ENCODE assay signal across 8 mouse cellular contexts in the genomic region with DNA sequence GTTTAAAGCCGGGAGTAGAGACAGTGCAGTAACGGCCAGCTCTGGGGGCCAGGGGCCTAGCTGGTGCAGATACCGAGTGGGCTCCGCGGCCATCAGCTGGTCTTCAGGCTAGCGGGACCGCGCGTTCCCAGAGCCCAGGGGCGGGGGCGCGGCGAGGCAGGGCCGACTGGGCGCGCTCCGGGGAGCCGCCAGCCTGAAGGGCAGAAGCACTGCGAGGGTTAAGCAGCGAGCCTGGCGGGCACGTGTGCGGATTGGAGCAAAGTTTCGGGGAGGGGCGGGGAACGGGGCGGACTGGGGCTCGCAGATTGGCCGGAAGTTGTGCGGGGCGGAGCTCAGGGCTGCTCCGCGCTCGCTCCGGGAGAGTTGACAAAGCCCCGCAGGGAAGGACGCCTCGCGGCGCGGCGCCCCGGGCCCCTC. TPM values are rescaled to one million over a fixed set of nuclear protein-coding genes. Genes with fewer than 3 reads are reported as not detected.
DNase-seq lines count a peak whose midpoint lies in the region; ATAC-seq and TF ChIP-seq lines count a peak whose summit lies in the region.

No protein-coding gene starts in this region.

- H3K4me2 ChIP-seq in forebrain, embryonic 13.5 days, result peak overlapping the region; percentile 89

- H3K36me3 ChIP-seq in ES-E14 (ENCODE audit: control insufficient read depth, insufficient read depth, low read length, poor library complexity, severe bottlenecking), result no peaks in the 10 kb centered on the region
- no peaks in the 10 kb centered on the region for H3K36me3 ChIP-seq in forebrain, embryonic 13.5 days (ENCODE audit: poor library complexity, severe bottlenecking)

- peak overlapping the region; percentile 87 for H3K9ac ChIP-seq in ES-E14 (ENCODE audit: insufficient read depth, low read depth, low read length, poor library complexity, severe bottlenecking)
- peak overlapping the region; percentile 76 for H3K9ac ChIP-seq in forebrain, embryonic 13.5 days

- H3K4me1 ChIP-seq in ES-E14 (ENCODE audit: control insufficient read depth in 2 of 2, insufficient read depth in 2 of 2, low read length in 2 of 2, poor library complexity in 1 of 2), result peaks cover 0 to 4% of the 10 kb centered on the region in 2 experiments; a peak in 1 of 4 replicates
- peaks cover 46% of the 10 kb centered on the region for H3K4me1 ChIP-seq in forebrain, embryonic 13.5 days

- H3K27me3 ChIP-seq in forebrain, embryonic 13.5 days, result peaks cover 11% of the 10 kb centered on the region; the same call in 1 of the 2 replicates

- in situ Hi-C loops in ES-E14 (cut with MboI; ENCODE audit: low sequenced_read_pairs in 2 of 2, unreplicated experiment in 2 of 2), result no loop called here

- H3K9me3 ChIP-seq in ES-E14 (ENCODE audit: control insufficient read depth, insufficient read depth, low read depth, low read length), result no peaks in the 10 kb centered on the region
- H3K9me3 ChIP-seq in forebrain, embryonic 13.5 days (replicated peaks), result no peaks in the 10 kb centered on the region

- whole genome bisulfite sequencing in forebrain, embryonic 13.5 days, result 2% methylated on average over 19 of the region's 43 CpGs

- peak overlapping the region; percentile 66 to 93 for H3K4me3 ChIP-seq in ES-E14 (ENCODE audit: insufficient read depth in 1 of 2, low read depth in 1 of 2, low read length in 2 of 2, poor library complexity in 1 of 2, severe bottlenecking in 1 of 2)
- peak overlapping the region; percentile 81 for H3K4me3 ChIP-seq in forebrain, embryonic 13.5 days

- peak; percentile 96 for ATAC-seq in forebrain, embryonic 13.5 days

- H3K27ac ChIP-seq in ES-E14 (ENCODE audit: insufficient read depth, low read depth, low read length, poor library complexity, severe bottlenecking), result no peak overlapping the region
- H3K27ac ChIP-seq in forebrain, embryonic 13.5 days, result no peak overlapping the region

- intact Hi-C loops in heart, postnatal 36 days (cut with DNase I), result loop anchor here (2.0 kb wide), 1 partner anchor 33 kb away; no protein-coding TSS in a partner anchor

- peak; percentile 86 for DNase-seq in ES-E14 (ENCODE audit: low read depth, low spot score)
- DNase-seq in brain, adult 2 months (ENCODE audit: low read depth, low spot score), result peak; percentile 89
- peak; percentile 81 to 85 for DNase-seq in heart, postnatal 36 days
- peak; percentile 59 for DNase-seq in layer of hippocampus, adult 9-11 months
- peak; percentile 89 for DNase-seq in lung, postnatal 36 days
- DNase-seq in retina, postnatal 1 day, result peak; percentile 96
- peak; percentile 88 to 91 for DNase-seq in thymus, postnatal 36 days

TF ChIP-seq in ES-E14, 5 proteins besides CTCF, POLR2A, EP300 and RAD21:
- TF ChIP-seq CHD2 (IDR thresholded peaks at IDR 0.05; ENCODE audit: low read depth, low read length), result no peak
- no peak for TF ChIP-seq HCFC1 (IDR thresholded peaks at IDR 0.05; ENCODE audit: borderline replicate concordance, insufficient read depth, low read length)
- TF ChIP-seq ZNF384 (IDR thresholded peaks at IDR 0.05; ENCODE audit: low read depth, low read length), result no peak
- TF ChIP-seq MAFK (IDR thresholded peaks at IDR 0.05; ENCODE audit: insufficient read depth, low read depth, low read length), result no peak
- TF ChIP-seq ZC3H11A (IDR thresholded peaks at IDR 0.05; ENCODE audit: borderline replicate concordance, low read depth, low read length), result no peak

RNA-seq across cellular contexts. Expression of a gene that starts 1.7 kb away (rescaled TPM):
- 15.5 and 18.9 TPM in 2 replicates for total RNA-seq in ES-E14 (2012; rRNA removed)
- polyA plus RNA-seq in forebrain, embryonic 13.5 days (2015; fragmentation: Nextera tagmentation; extraction: Ambion mirVana), result 5.5 and 5.6 TPM in 2 replicates
- total RNA-seq in heart, postnatal 36 days (2021), result 10 to 100 TPM; 21.5 to 23.6 TPM

RNA-seq across cellular contexts. Expression of a gene that starts 18.5 kb away (rescaled TPM):
- 0.26 and 0.27 TPM in 2 replicates for total RNA-seq in ES-E14 (2012; rRNA removed)
- 1.5 and 1.6 TPM in 2 replicates for polyA plus RNA-seq in forebrain, embryonic 13.5 days (2015; fragmentation: Nextera tagmentation; extraction: Ambion mirVana)
- total RNA-seq in heart, postnatal 36 days (2021), result not detected

RNA-seq across cellular contexts. Expression of a gene that starts 24.4 kb away (rescaled TPM):
- total RNA-seq in ES-E14 (2012; rRNA removed), result 25.5 and 47.5 TPM in 2 replicates
- polyA plus RNA-seq in forebrain, embryonic 13.5 days (2015; fragmentation: Nextera tagmentation; extraction: Ambion mirVana), result 13.7 and 19.0 TPM in 2 replicates
- total RNA-seq in heart, postnatal 36 days (2021), result 1 to 10 TPM; 8.9 TPM

RNA-seq across cellular contexts. Expression of a gene that starts 33.7 kb away (rescaled TPM):
- 3.7 and 5.2 TPM in 2 replicates for total RNA-seq in ES-E14 (2012; rRNA removed)
- polyA plus RNA-seq in forebrain, embryonic 13.5 days (2015; fragmentation: Nextera tagmentation; extraction: Ambion mirVana), result 7.7 and 7.9 TPM in 2 replicates
- 10 to 100 TPM; 21.6 to 21.8 TPM for total RNA-seq in heart, postnatal 36 days (2021)
